Mouse (Mus musculus): Measurements from ENCODE around the gene Pdgfc.

Gene Pdgfc

GRCm38 (mm10) chr3:81036151-81036553 lies at the start of gene Pdgfc:
Gene Pdgfc, plus strand, starts transcription at chr3:81036416.
- no peak for DNase-seq (ENCODE audit: low spot score in 2 of 2)

- no peak for DNase-seq (ENCODE audit: low spot score in 2 of 2)
These were observed 27.0 kb upstream of the Pdgfc start for GRCm38 (mm10) chr3:81009245-81009644.

GRCm38 (mm10) chr3:81009899-81010298 lies 26.3 kb upstream of the Pdgfc start:
- DNase-seq (ENCODE audit: low spot score in 2 of 2): no peak

- DNase-seq (ENCODE audit: low spot score in 2 of 2): peak; percentile 36 to 43
These were observed 18.7 kb upstream of the Pdgfc start for GRCm38 (mm10) chr3:81017385-81018051.

- no peak for DNase-seq (ENCODE audit: low spot score in 2 of 2)
These were observed 16.2 kb upstream of the Pdgfc start for GRCm38 (mm10) chr3:81020064-81020463.

- DNase-seq (ENCODE audit: low spot score in 2 of 2): no peak
These were observed 14.4 kb upstream of the Pdgfc start for GRCm38 (mm10) chr3:81021783-81022182.

GRCm38 (mm10) chr3:81022266-81022665 lies 13.9 kb upstream of the Pdgfc start:
- no peak for DNase-seq (ENCODE audit: low spot score in 2 of 2)

GRCm38 (mm10) chr3:81022845-81023244 lies 13.4 kb upstream of the Pdgfc start:
- DNase-seq (ENCODE audit: low spot score in 2 of 2): no peak

- DNase-seq (ENCODE audit: low spot score in 2 of 2): no peak
These were observed 12.6 kb upstream of the Pdgfc start for GRCm38 (mm10) chr3:81023568-81023967.

- no peak for DNase-seq (ENCODE audit: low spot score in 2 of 2)
These were observed 10.5 kb upstream of the Pdgfc start for GRCm38 (mm10) chr3:81025568-81026213.

GRCm38 (mm10) chr3:81028361-81028760 lies 7.9 kb upstream of the Pdgfc start:
- DNase-seq (ENCODE audit: low spot score in 2 of 2): no peak

GRCm38 (mm10) chr3:81029321-81029720 lies 6.9 kb upstream of the Pdgfc start:
- DNase-seq (ENCODE audit: low spot score in 2 of 2): no peak

- DNase-seq (ENCODE audit: low spot score in 2 of 2): no peak
These were observed 6.3 kb upstream of the Pdgfc start for GRCm38 (mm10) chr3:81029909-81030308.

- DNase-seq (ENCODE audit: low spot score in 2 of 2): no peak
These were observed 5.9 kb upstream of the Pdgfc start for GRCm38 (mm10) chr3:81030311-81030710.

- no peak for DNase-seq (ENCODE audit: low spot score in 2 of 2)
These were observed 4.2 kb upstream of the Pdgfc start for GRCm38 (mm10) chr3:81032014-81032413.

- no peak for DNase-seq (ENCODE audit: low spot score in 2 of 2)
These were observed 1.7 kb upstream of the Pdgfc start for GRCm38 (mm10) chr3:81034336-81035102.

GRCm38 (mm10) chr3:81036554-81037311 lies 517 bp downstream of the Pdgfc start:
- peak; percentile 49 to 64 for DNase-seq (ENCODE audit: low spot score in 2 of 2)

GRCm38 (mm10) chr3:81037312-81037859 lies 1.2 kb downstream of the Pdgfc start:
- DNase-seq (ENCODE audit: low spot score in 2 of 2): peak; percentile 30 to 58

- peak; percentile 48 to 57 for DNase-seq (ENCODE audit: low spot score in 2 of 2)
These were observed 3.0 kb downstream of the Pdgfc start for GRCm38 (mm10) chr3:81039131-81039653.

- DNase-seq (ENCODE audit: low spot score in 2 of 2): no peak
These were observed 8.6 kb downstream of the Pdgfc start for GRCm38 (mm10) chr3:81044653-81045343.
